Mouse (Mus musculus) bone marrow, adult 2 months (tissue): ENCODE results near the gene Pafah1b1. TPM values are rescaled to one million over a fixed set of nuclear protein-coding genes. Genes with fewer than 3 reads are reported as not detected.

ENCODE experiments used
- H3K27ac ChIP-seq: fragments of 200-500 bp; 2 replicates; pipeline ENCODE4 v1.5.1; 2012; ENCODE audit warnings: low read depth, mild to moderate bottlenecking, control low read depth, inconsistent platforms, low read length; ENCODE audit not compliant: control insufficient read depth, poor library complexity, insufficient read depth
- H3K4me1 ChIP-seq: fragments of 200-500 bp; 2 replicates; pipeline ENCODE4 v1.6.1; 2011; ENCODE audit warnings: low read length; ENCODE audit not compliant: control insufficient read depth, insufficient read depth
- H3K4me3 ChIP-seq: fragments of 200-500 bp; replicated peaks from 2 replicates; pipeline ENCODE3; 2011; ENCODE audit warnings: mild to moderate bottlenecking, low read depth, low read length, control low read depth; ENCODE audit not compliant: control insufficient read depth
- CTCF ChIP-seq: fragments of 200-500 bp; IDR thresholded peaks from 2 replicates; pipeline ENCODE4 v1.5.1; 2011; ENCODE audit warnings: low read length, control low read depth; ENCODE audit not compliant: control insufficient read depth, insufficient read depth
- POLR2A ChIP-seq: fragments of 200-500 bp; IDR thresholded peaks from 2 replicates; pipeline ENCODE4 v1.6.1; 2011; ENCODE audit warnings: low read depth, mild to moderate bottlenecking, control low read depth, low read length, borderline replicate concordance; ENCODE audit not compliant: control insufficient read depth
- WGBS: fragments of 180-500 bp; shearing (Covaris S2); methylation state at CpG from one replicate; pipeline ENCODE4 v1.1.7; 2018; 5-methylcytosine and 5-hydroxymethylcytosine counted together
- polyA plus RNA-seq: library from polyadenylated mRNA; stranded (reverse); fragments of >200 nt; gene quantifications from 2 replicates; pipeline ENCODE4 v1.2.4, GENCODE M21; 2011; ENCODE audit warnings: low replicate concordance; ENCODE audit not compliant: missing spikeins, insufficient read depth, insufficient read length

Pafah1b1 gene
- polyA plus RNA-seq, 1 experiment = 33.6 TPM

GRCm38 (mm10) chr11:74649647-74650551, 74.6 kb downstream of the Pafah1b1 start:
- 0 out of 2 replicates have a peak, but pooled peaks have one; percentile 11 for TF ChIP-seq POLR2A
- no peak for TF ChIP-seq CTCF
- Histone ChIP-seq H3K4me3 (peak overlapping the region; percentile 82), H3K27ac (peak overlapping the region; percentile 66; the same call in 1 of the 2 replicates), H3K4me1 (peaks cover 1% of the 10 kb centered on the region)
- WGBS = 1% methylated on average over 53 of the region's 53 CpGs

- peak within 1 kb of the TSS; percentile 66 for H3K27ac ChIP-seq
- under 1% methylated on average over 58 of the region's 58 CpGs for WGBS
- TF ChIP-seq CTCF = no peak
- peak; percentile 43; the same call in 1 of the 2 replicates for TF ChIP-seq POLR2A
- peaks cover 1% of the 10 kb centered on the region for H3K4me1 ChIP-seq
- peak within 1 kb of the TSS; percentile 82 for H3K4me3 ChIP-seq
Observed at GRCm38 (mm10) chr11:74649095-74649646, 75.3 kb downstream of the Pafah1b1 start, which contains the start of gene Cluh. Gene Cluh, plus strand, starts transcription at chr11:74649495.

GRCm38 (mm10) chr11:74648676-74649075, 75.8 kb downstream of the Pafah1b1 start:
- peaks cover 1% of the 10 kb centered on the region for H3K4me1 ChIP-seq
- 30% methylated on average over 1 of the region's 1 CpGs for WGBS
- no peak for TF ChIP-seq CTCF
- peak overlapping the region; percentile 66; the same call in 1 of the 2 replicates for H3K27ac ChIP-seq
- H3K4me3 ChIP-seq = peak overlapping the region; percentile 82

- Histone ChIP-seq H3K4me3 (no peak overlapping the region), H3K27ac (peak overlapping the region; percentile 6; the same call in 1 of the 2 replicates), H3K4me1 (peaks cover 1% of the 10 kb centered on the region)
- TF ChIP-seq CTCF (no peak), POLR2A (no peak)
- 52% methylated on average over 1 of the region's 1 CpGs for WGBS
Observed at GRCm38 (mm10) chr11:74647966-74648365, 76.5 kb downstream of the Pafah1b1 start.

- H3K4me1 ChIP-seq = no peaks in the 10 kb centered on the region
- TF ChIP-seq CTCF (no peak), POLR2A (no peak)
- no peak overlapping the region for H3K27ac ChIP-seq
- no peak overlapping the region for H3K4me3 ChIP-seq
- WGBS = 56% methylated on average over 1 of the region's 1 CpGs
Observed at GRCm38 (mm10) chr11:74639628-74640027, 84.8 kb downstream of the Pafah1b1 start.

- TF ChIP-seq POLR2A (no peak), CTCF (no peak)
- no peaks in the 10 kb centered on the region for H3K4me1 ChIP-seq
- no peak overlapping the region; the same call in 1 of the 2 replicates for H3K27ac ChIP-seq
- 51% methylated on average over 9 of the region's 9 CpGs for WGBS
- H3K4me3 ChIP-seq = no peak overlapping the region
Observed at GRCm38 (mm10) chr11:74638791-74639411, 85.6 kb downstream of the Pafah1b1 start.

GRCm38 (mm10) chr11:74637971-74638790, 86.3 kb downstream of the Pafah1b1 start:
- no peak overlapping the region; the same call in 1 of the 2 replicates for H3K27ac ChIP-seq
- H3K4me1 ChIP-seq = no peaks in the 10 kb centered on the region
- WGBS = under 1% methylated on average over 86 of the region's 86 CpGs
- peak overlapping the region; percentile 21 for H3K4me3 ChIP-seq
- TF ChIP-seq POLR2A = no peak
- peak; percentile 36 for TF ChIP-seq CTCF

- H3K4me3 ChIP-seq = peak overlapping the region; percentile 21
- no peak for TF ChIP-seq CTCF
- no peak for TF ChIP-seq POLR2A
- H3K4me1 ChIP-seq = no peaks in the 10 kb centered on the region
- WGBS = 35% methylated on average over 8 of the region's 8 CpGs
- H3K27ac ChIP-seq = no peak overlapping the region
Observed at GRCm38 (mm10) chr11:74637486-74637885, 87.0 kb downstream of the Pafah1b1 start.
